Mouse (Mus musculus) midbrain, postnatal 0 days (tissue): ENCODE results near the gene AI413582. TPM values are rescaled to one million over a fixed set of nuclear protein-coding genes. Genes with fewer than 3 reads are reported as not detected.
A peak's percentile ranks its signal among the peaks of the same experiment; 100 is the strongest.

Experiments
- ATAC-seq: fragments of 200-750 bp; cut with Nextera tagmentation; 2 replicates; pipeline ENCODE4 v1.8.0; 2017; ENCODE audit warnings: moderate number of reproducible peaks, mild to moderate bottlenecking, moderate TSS enrichment, moderate library complexity; ENCODE audit not compliant: low FRiP score
- DNase-seq: peaks from one replicate; pipeline ENCODE4 v3.0.0-alpha.2; 2015; ENCODE audit warnings: low spot score
- H3K27ac ChIP-seq: fragments of 300-500 bp; sonication (generic); 2 replicates; pipeline ENCODE4 v1.5.1; 2014; ENCODE audit warnings: low read depth, mild to moderate bottlenecking, low read length, mixed read lengths
- H3K27me3 ChIP-seq: fragments of 300-500 bp; sonication (generic); 2 replicates; pipeline ENCODE4 v1.6.1; 2014; ENCODE audit warnings: low read length, control low read depth, mixed read lengths; ENCODE audit not compliant: insufficient read depth
- H3K36me3 ChIP-seq: fragments of 300-500 bp; sonication (generic); 2 replicates; pipeline ENCODE4 v1.6.1; 2014; ENCODE audit warnings: low read length, control low read depth, mixed read lengths; ENCODE audit not compliant: insufficient read depth
- H3K4me1 ChIP-seq: fragments of 300-500 bp; sonication (generic); 2 replicates; pipeline ENCODE4 v1.6.1; 2014; ENCODE audit warnings: mild to moderate bottlenecking, control low read depth, antibody characterized with exemption, low read length, mixed read lengths; ENCODE audit not compliant: insufficient read depth
- H3K4me2 ChIP-seq: fragments of 300-500 bp; sonication (generic); 2 replicates; pipeline ENCODE4 v1.6.1; 2014; ENCODE audit warnings: low read depth, mild to moderate bottlenecking, low read length, mixed read lengths; ENCODE audit not compliant: poor library complexity, severe bottlenecking
- H3K4me3 ChIP-seq: fragments of 300-500 bp; sonication (generic); 2 replicates; pipeline ENCODE4 v1.5.1; 2014; ENCODE audit warnings: low read depth, mild to moderate bottlenecking, low read length, moderate library complexity
- H3K9ac ChIP-seq: fragments of 300-500 bp; sonication (generic); replicated peaks from 2 replicates; pipeline ENCODE4 v1.6.1; 2014; ENCODE audit warnings: mild to moderate bottlenecking, low read length, moderate library complexity, mixed read lengths; ENCODE audit not compliant: poor library complexity, severe bottlenecking
- H3K9me3 ChIP-seq: fragments of 300-500 bp; sonication (generic); 2 replicates; pipeline ENCODE4 v1.6.1; 2016; ENCODE audit warnings: low read length, control low read depth
- CTCF ChIP-seq: IDR thresholded peaks from 2 replicates; pipeline ENCODE4 v1.5.1; 2016; ENCODE audit warnings: antibody characterized with exemption, mild to moderate bottlenecking
- WGBS: fragments of 180-500 bp; shearing (Covaris S2); extraction: QIAGEN DNeasy Blood & Tissue Kit; methylation state at CpG from one replicate; pipeline ENCODE4 v1.1.7; 2014; 5-methylcytosine and 5-hydroxymethylcytosine counted together
- polyA plus RNA-seq: library from polyadenylated mRNA; unstranded; fragments of >200 nt; fragmentation: Nextera tagmentation; extraction: Ambion mirVana; gene quantifications from 2 replicates; pipeline ENCODE4 v1.2.1, GENCODE M21; 2015
- total RNA-seq: library from RNA; depleted of rRNA; stranded (reverse); fragments of >200 nt; gene quantifications from 2 replicates; pipeline ENCODE4 v1.2.3, GENCODE M21; 2014

AI413582 gene
- total and polyA plus RNA-seq, 2 experiments from 2014 or later: 80.2 to 88.8 TPM

- H3K4me2 ChIP-seq: no peak overlapping the region
- no peak overlapping the region for H3K27ac ChIP-seq
- no peak for ATAC-seq
- no peaks in the 10 kb centered on the region for H3K36me3 ChIP-seq
- no peak overlapping the region for H3K4me3 ChIP-seq
- H3K9me3 ChIP-seq: no peaks in the 10 kb centered on the region
- H3K4me1 ChIP-seq: peaks cover 8% of the 10 kb centered on the region; the same call in 1 of the 2 replicates
- H3K9ac ChIP-seq: 0 out of 2 replicates have a peak overlapping the region, but pooled peaks have one; percentile 42
- DNase-seq: no peak
- TF ChIP-seq CTCF: no peak
- WGBS: 54% methylated on average over 7 of the region's 7 CpGs
- no peaks in the 10 kb centered on the region; the same call in 1 of the 2 replicates for H3K27me3 ChIP-seq
Measured at GRCm38 (mm10) chr17:27523121-27523520, 42.4 kb downstream of the AI413582 start.

- H3K9ac ChIP-seq: no peak within 1 kb of the TSS
- H3K4me3 ChIP-seq: peak within 1 kb of the TSS; percentile 19; the same call in 1 of the 2 replicates
- peak within 1 kb of the TSS; percentile 51 for H3K4me2 ChIP-seq
- H3K4me1 ChIP-seq: peaks cover 8% of the 10 kb centered on the region; the same call in 1 of the 2 replicates
- TF ChIP-seq CTCF: no peak
- no peaks in the 10 kb centered on the region for H3K9me3 ChIP-seq
- WGBS: 75% methylated on average over 5 of the region's 5 CpGs
- no peak within 1 kb of the TSS for H3K27ac ChIP-seq
- no peak for ATAC-seq
- DNase-seq: no peak
- H3K36me3 ChIP-seq: no peaks in the 10 kb centered on the region
- H3K27me3 ChIP-seq: no peaks in the 10 kb centered on the region; the same call in 1 of the 2 replicates
Measured at GRCm38 (mm10) chr17:27521303-27521702, 44.3 kb downstream of the AI413582 start, which contains the start of gene Grm4. Gene Grm4, minus strand, starts transcription at chr17:27521403.

GRCm38 (mm10) chr17:27520557-27520956, 45.0 kb downstream of the AI413582 start:
- peak; percentile 65 for DNase-seq
- peak; percentile 99 for TF ChIP-seq CTCF
- no peak for ATAC-seq
- no peaks in the 10 kb centered on the region; the same call in 1 of the 2 replicates for H3K27me3 ChIP-seq
- H3K4me3 ChIP-seq: peak overlapping the region; percentile 19; the same call in 1 of the 2 replicates
- H3K4me2 ChIP-seq: peak overlapping the region; percentile 51
- H3K27ac ChIP-seq: no peak overlapping the region
- H3K9me3 ChIP-seq: no peaks in the 10 kb centered on the region
- under 1% methylated on average over 27 of the region's 27 CpGs for WGBS
- H3K36me3 ChIP-seq: no peaks in the 10 kb centered on the region
- peaks cover 8% of the 10 kb centered on the region; the same call in 1 of the 2 replicates for H3K4me1 ChIP-seq
- no peak overlapping the region for H3K9ac ChIP-seq

GRCm38 (mm10) chr17:27518700-27519595, 46.6 kb downstream of the AI413582 start:
- H3K27ac ChIP-seq: no peak overlapping the region
- ATAC-seq (0 out of 2 replicates have a peak, but pooled peaks have one; percentile 24), DNase-seq (no peak)
- 0 out of 2 replicates have a peak, but pooled peaks have one; percentile 15 for TF ChIP-seq CTCF
- no peak overlapping the region for H3K4me2 ChIP-seq
- no peaks in the 10 kb centered on the region; the same call in 1 of the 2 replicates for H3K27me3 ChIP-seq
- 13% methylated on average over 15 of the region's 15 CpGs for WGBS
- no peak overlapping the region for H3K9ac ChIP-seq
- no peaks in the 10 kb centered on the region for H3K36me3 ChIP-seq
- peaks cover 8% of the 10 kb centered on the region; the same call in 1 of the 2 replicates for H3K4me1 ChIP-seq
- H3K4me3 ChIP-seq: no peak overlapping the region
- H3K9me3 ChIP-seq: no peaks in the 10 kb centered on the region

- no peak overlapping the region for H3K27ac ChIP-seq
- DNase-seq (no peak), ATAC-seq (no peak)
- H3K9ac ChIP-seq: no peak overlapping the region
- no peaks in the 10 kb centered on the region; the same call in 1 of the 2 replicates for H3K27me3 ChIP-seq
- H3K36me3 ChIP-seq: no peaks in the 10 kb centered on the region
- H3K4me3 ChIP-seq: no peak overlapping the region
- WGBS: 16% methylated on average over 9 of the region's 9 CpGs
- H3K9me3 ChIP-seq: no peaks in the 10 kb centered on the region
- peaks cover 11% of the 10 kb centered on the region; the same call in 1 of the 2 replicates for H3K4me1 ChIP-seq
- no peak overlapping the region for H3K4me2 ChIP-seq
- no peak for TF ChIP-seq CTCF
Measured at GRCm38 (mm10) chr17:27518296-27518695, 47.3 kb downstream of the AI413582 start.
